Mouse (Mus musculus): ENCODE data around the gene Usf3. TPM values are rescaled to one million over a fixed set of nuclear protein-coding genes. Genes with fewer than 3 reads are reported as not detected.

Usf3 gene
- polyA plus RNA-seq, 1 experiment = 6.2 TPM

GRCm38 (mm10) chr16:44154497-44155057, 18.5 kb upstream of the Usf3 start:
- no peak for TF ChIP-seq GATA1 (IDR thresholded peaks at IDR 0.05; ENCODE audit: low read length)

GRCm38 (mm10) chr16:44159325-44159724, 13.7 kb upstream of the Usf3 start:
- peak; percentile 76 for TF ChIP-seq GATA1 (IDR thresholded peaks at IDR 0.05; ENCODE audit: low read length)

GRCm38 (mm10) chr16:44163831-44164230, 9.2 kb upstream of the Usf3 start:
- TF ChIP-seq GATA1 (IDR thresholded peaks at IDR 0.05; ENCODE audit: low read length) = no peak

- TF ChIP-seq GATA1 (IDR thresholded peaks at IDR 0.05; ENCODE audit: low read length) = no peak
Measured at GRCm38 (mm10) chr16:44165182-44165581, 7.9 kb upstream of the Usf3 start.

GRCm38 (mm10) chr16:44168990-44169389, 4.1 kb upstream of the Usf3 start:
- TF ChIP-seq GATA1 (IDR thresholded peaks at IDR 0.05; ENCODE audit: low read length) = no peak

GRCm38 (mm10) chr16:44172297-44173154, 520 bp upstream of the Usf3 start:
- TF ChIP-seq GATA1 (IDR thresholded peaks at IDR 0.05; ENCODE audit: low read length) = no peak

- peak; percentile 48 for TF ChIP-seq GATA1 (IDR thresholded peaks at IDR 0.05; ENCODE audit: low read length)
Measured at GRCm38 (mm10) chr16:44173966-44174530, 1.0 kb downstream of the Usf3 start.

- TF ChIP-seq GATA1 (IDR thresholded peaks at IDR 0.05; ENCODE audit: low read length) = no peak
Measured at GRCm38 (mm10) chr16:44175001-44175400, 2.0 kb downstream of the Usf3 start.

- TF ChIP-seq GATA1 (IDR thresholded peaks at IDR 0.05; ENCODE audit: low read length) = no peak
Measured at GRCm38 (mm10) chr16:44176511-44176910, 3.5 kb downstream of the Usf3 start.

- no peak for TF ChIP-seq GATA1 (IDR thresholded peaks at IDR 0.05; ENCODE audit: low read length)
Measured at GRCm38 (mm10) chr16:44178555-44178954, 5.5 kb downstream of the Usf3 start.

- no peak for TF ChIP-seq GATA1 (IDR thresholded peaks at IDR 0.05; ENCODE audit: low read length)
Measured at GRCm38 (mm10) chr16:44182597-44182996, 9.6 kb downstream of the Usf3 start.

- no peak for TF ChIP-seq GATA1 (IDR thresholded peaks at IDR 0.05; ENCODE audit: low read length)
Measured at GRCm38 (mm10) chr16:44184769-44185168, 11.7 kb downstream of the Usf3 start.

- TF ChIP-seq GATA1 (IDR thresholded peaks at IDR 0.05; ENCODE audit: low read length) = no peak
Measured at GRCm38 (mm10) chr16:44187172-44187571, 14.1 kb downstream of the Usf3 start.

- no peak for TF ChIP-seq GATA1 (IDR thresholded peaks at IDR 0.05; ENCODE audit: low read length)
Measured at GRCm38 (mm10) chr16:44188766-44189165, 15.7 kb downstream of the Usf3 start.

GRCm38 (mm10) chr16:44190032-44190431, 17.0 kb downstream of the Usf3 start:
- no peak for TF ChIP-seq GATA1 (IDR thresholded peaks at IDR 0.05; ENCODE audit: low read length)

GRCm38 (mm10) chr16:44190968-44191367, 17.9 kb downstream of the Usf3 start:
- no peak for TF ChIP-seq GATA1 (IDR thresholded peaks at IDR 0.05; ENCODE audit: low read length)

All from G1E-ER4 (cell line).